Mouse (Mus musculus) forebrain, embryonic 13.5 days (tissue): ENCODE measurements around the gene Slc44a1. TPM values are rescaled to one million over a fixed set of nuclear protein-coding genes. Genes with fewer than 3 reads are reported as not detected.

Source experiments
- ATAC-seq: fragments of 200-750 bp; cut with Nextera tagmentation; 2 replicates; pipeline ENCODE4 v1.8.0; 2017
- H3K27ac ChIP-seq: fragments of 300-500 bp; sonication (generic); 2 replicates; pipeline ENCODE4 v1.5.1; 2015; ENCODE audit warnings: inconsistent platforms, mild to moderate bottlenecking, moderate library complexity
- H3K27me3 ChIP-seq: fragments of 300-500 bp; sonication (generic); 2 replicates; pipeline ENCODE4 v1.6.1; 2015; ENCODE audit warnings: mild to moderate bottlenecking, inconsistent platforms
- H3K36me3 ChIP-seq: fragments of 300-500 bp; sonication (generic); 2 replicates; pipeline ENCODE4 v1.6.1; 2015; ENCODE audit warnings: mild to moderate bottlenecking, inconsistent platforms; ENCODE audit not compliant: poor library complexity, severe bottlenecking
- H3K4me1 ChIP-seq: fragments of 300-500 bp; sonication (generic); 2 replicates; pipeline ENCODE4 v1.6.1; 2015; ENCODE audit warnings: inconsistent platforms
- H3K4me2 ChIP-seq: fragments of 300-500 bp; sonication (generic); 2 replicates; pipeline ENCODE4 v1.6.1; 2015; ENCODE audit warnings: inconsistent platforms, mild to moderate bottlenecking, moderate library complexity
- H3K4me3 ChIP-seq: fragments of 300-500 bp; sonication (generic); 2 replicates; pipeline ENCODE4 v1.5.1; 2015; ENCODE audit warnings: mild to moderate bottlenecking, inconsistent platforms
- H3K9ac ChIP-seq: fragments of 300-500 bp; sonication (generic); 2 replicates; pipeline ENCODE4 v1.6.1; 2015; ENCODE audit warnings: mild to moderate bottlenecking, inconsistent platforms
- H3K9me3 ChIP-seq: fragments of 300-500 bp; sonication (generic); replicated peaks from 2 replicates; pipeline ENCODE4 v1.6.1; 2016; ENCODE audit warnings: inconsistent platforms
- WGBS: fragments of 180-500 bp; shearing (Covaris S2); methylation state at CpG from one replicate; pipeline ENCODE4 v1.1.7; 2015; 5-methylcytosine and 5-hydroxymethylcytosine counted together
- polyA plus RNA-seq: library from polyadenylated mRNA; unstranded; fragments of >200 nt; fragmentation: Nextera tagmentation; extraction: Ambion mirVana; gene quantifications from 2 replicates; pipeline ENCODE4 v1.2.1, GENCODE M21; 2015

Gene Slc44a1
- polyA plus RNA-seq, 1 experiment from 2014 or later, result 11.5 TPM

GRCm38 (mm10) chr4:53595246-53596062 lies 155.2 kb downstream of the Slc44a1 start:
- Histone ChIP-seq H3K9me3 (no peaks in the 10 kb centered on the region), H3K27me3 (no peaks in the 10 kb centered on the region), H3K9ac (no peak overlapping the region; the same call in 1 of the 2 replicates), H3K27ac (no peak overlapping the region), H3K4me2 (no peak overlapping the region), H3K4me1 (no peaks in the 10 kb centered on the region), H3K4me3 (no peak overlapping the region), H3K36me3 (no peaks in the 10 kb centered on the region)
- WGBS, result 75% methylated on average over 12 of the region's 12 CpGs
- 0 out of 2 replicates have a peak, but pooled peaks have one; percentile 39 for ATAC-seq

GRCm38 (mm10) chr4:53596063-53596895 lies 156.1 kb downstream of the Slc44a1 start:
- ATAC-seq, result no peak
- Histone ChIP-seq H3K4me2 (no peak overlapping the region), H3K27me3 (no peaks in the 10 kb centered on the region), H3K27ac (no peak overlapping the region), H3K9ac (no peak overlapping the region; the same call in 1 of the 2 replicates), H3K9me3 (no peaks in the 10 kb centered on the region), H3K36me3 (no peaks in the 10 kb centered on the region), H3K4me1 (no peaks in the 10 kb centered on the region), H3K4me3 (no peak overlapping the region)
- WGBS, result 42% methylated on average over 15 of the region's 15 CpGs

GRCm38 (mm10) chr4:53600462-53600861 lies 160.2 kb downstream of the Slc44a1 start:
- no peak overlapping the region for H3K9ac ChIP-seq
- 0 out of 2 replicates have a peak, but pooled peaks have one; percentile 16 for ATAC-seq
- H3K27me3 ChIP-seq, result no peaks in the 10 kb centered on the region
- no peak overlapping the region for H3K4me3 ChIP-seq
- no peak overlapping the region for H3K27ac ChIP-seq
- H3K36me3 ChIP-seq, result no peaks in the 10 kb centered on the region
- H3K4me1 ChIP-seq, result no peaks in the 10 kb centered on the region
- WGBS, result 43% methylated on average over 6 of the region's 6 CpGs
- H3K4me2 ChIP-seq, result no peak overlapping the region
- no peaks in the 10 kb centered on the region for H3K9me3 ChIP-seq

GRCm38 (mm10) chr4:53614576-53615225 lies 174.5 kb downstream of the Slc44a1 start:
- ATAC-seq, result no peak
- no peaks in the 10 kb centered on the region for H3K36me3 ChIP-seq
- no peaks in the 10 kb centered on the region for H3K27me3 ChIP-seq
- H3K27ac ChIP-seq, result no peak overlapping the region
- no peak overlapping the region for H3K4me3 ChIP-seq
- H3K9me3 ChIP-seq, result no peaks in the 10 kb centered on the region
- no peaks in the 10 kb centered on the region for H3K4me1 ChIP-seq
- H3K9ac ChIP-seq, result no peak overlapping the region
- H3K4me2 ChIP-seq, result no peak overlapping the region
- WGBS, result 90% methylated on average over 5 of the region's 5 CpGs

GRCm38 (mm10) chr4:53617968-53618367 lies 177.8 kb downstream of the Slc44a1 start:
- Histone ChIP-seq H3K4me3 (no peak overlapping the region), H3K9me3 (no peaks in the 10 kb centered on the region), H3K36me3 (no peaks in the 10 kb centered on the region), H3K4me1 (no peaks in the 10 kb centered on the region), H3K9ac (no peak overlapping the region), H3K4me2 (no peak overlapping the region), H3K27me3 (no peaks in the 10 kb centered on the region), H3K27ac (no peak overlapping the region)
- WGBS, result 30% methylated on average over 3 of the region's 3 CpGs
- no peak for ATAC-seq

- ATAC-seq, result no peak
- WGBS, result 86% methylated on average over 6 of the region's 6 CpGs
- no peaks in the 10 kb centered on the region for H3K27me3 ChIP-seq
- H3K9ac ChIP-seq, result no peak overlapping the region
- no peaks in the 10 kb centered on the region for H3K9me3 ChIP-seq
- H3K4me3 ChIP-seq, result no peak overlapping the region
- H3K27ac ChIP-seq, result no peak overlapping the region
- no peak overlapping the region for H3K4me2 ChIP-seq
- H3K4me1 ChIP-seq, result peaks cover 11% of the 10 kb centered on the region
- no peaks in the 10 kb centered on the region for H3K36me3 ChIP-seq
These were observed 179.9 kb downstream of the Slc44a1 start for GRCm38 (mm10) chr4:53620104-53620503.

GRCm38 (mm10) chr4:53621084-53621483 lies 180.9 kb downstream of the Slc44a1 start:
- Histone ChIP-seq H3K36me3 (no peaks in the 10 kb centered on the region), H3K4me1 (peaks cover 18% of the 10 kb centered on the region), H3K27me3 (no peaks in the 10 kb centered on the region), H3K9me3 (no peaks in the 10 kb centered on the region), H3K9ac (no peak overlapping the region), H3K4me2 (no peak overlapping the region), H3K4me3 (no peak overlapping the region), H3K27ac (no peak overlapping the region)
- no peak for ATAC-seq
- 89% methylated on average over 6 of the region's 6 CpGs for WGBS

- Histone ChIP-seq H3K4me2 (no peak overlapping the region), H3K27ac (no peak overlapping the region), H3K4me1 (peaks cover 18% of the 10 kb centered on the region), H3K4me3 (no peak overlapping the region), H3K27me3 (no peaks in the 10 kb centered on the region), H3K9ac (no peak overlapping the region), H3K36me3 (no peaks in the 10 kb centered on the region), H3K9me3 (no peaks in the 10 kb centered on the region)
- no peak for ATAC-seq
- WGBS, result 90% methylated on average over 5 of the region's 5 CpGs
These were observed 181.3 kb downstream of the Slc44a1 start for GRCm38 (mm10) chr4:53621490-53621889.

GRCm38 (mm10) chr4:53623711-53624110 lies 183.5 kb downstream of the Slc44a1 start:
- Histone ChIP-seq H3K4me1 (peaks cover 18% of the 10 kb centered on the region), H3K9ac (no peak overlapping the region), H3K4me3 (no peak overlapping the region), H3K4me2 (no peak overlapping the region), H3K36me3 (no peaks in the 10 kb centered on the region), H3K9me3 (no peaks in the 10 kb centered on the region), H3K27me3 (no peaks in the 10 kb centered on the region), H3K27ac (no peak overlapping the region)
- peak; percentile 71; the same call in 1 of the 2 replicates for ATAC-seq
- WGBS, result 85% methylated on average over 1 of the region's 1 CpGs

- Histone ChIP-seq H3K27me3 (no peaks in the 10 kb centered on the region), H3K4me2 (no peak overlapping the region), H3K36me3 (no peaks in the 10 kb centered on the region), H3K4me3 (no peak overlapping the region), H3K9me3 (no peaks in the 10 kb centered on the region), H3K27ac (peak overlapping the region; percentile 44), H3K9ac (no peak overlapping the region), H3K4me1 (peaks cover 18% of the 10 kb centered on the region)
- 23% methylated on average over 4 of the region's 4 CpGs for WGBS
- ATAC-seq, result peak; percentile 61
These were observed 184.6 kb downstream of the Slc44a1 start for GRCm38 (mm10) chr4:53624816-53625215.

GRCm38 (mm10) chr4:53625263-53625662 lies 185.1 kb downstream of the Slc44a1 start:
- H3K4me1 ChIP-seq, result peaks cover 18% of the 10 kb centered on the region
- no peaks in the 10 kb centered on the region for H3K27me3 ChIP-seq
- H3K4me2 ChIP-seq, result no peak overlapping the region
- peak overlapping the region; percentile 44 for H3K27ac ChIP-seq
- H3K9ac ChIP-seq, result no peak overlapping the region
- no peak overlapping the region for H3K4me3 ChIP-seq
- H3K36me3 ChIP-seq, result no peaks in the 10 kb centered on the region
- no peaks in the 10 kb centered on the region for H3K9me3 ChIP-seq
- no peak for ATAC-seq
- 73% methylated on average over 3 of the region's 3 CpGs for WGBS

- no peak for ATAC-seq
- Histone ChIP-seq H3K27me3 (no peaks in the 10 kb centered on the region), H3K4me2 (no peak overlapping the region), H3K36me3 (no peaks in the 10 kb centered on the region), H3K4me3 (no peak overlapping the region), H3K9me3 (no peaks in the 10 kb centered on the region), H3K4me1 (peaks cover 42% of the 10 kb centered on the region), H3K27ac (no peak overlapping the region), H3K9ac (no peak overlapping the region)
- 71% methylated on average over 4 of the region's 4 CpGs for WGBS
These were observed 188.7 kb downstream of the Slc44a1 start for GRCm38 (mm10) chr4:53628924-53629323.
